ENCODE assay signal across 20 mouse cellular contexts in genomic region chr17:72179722-72180140, GRCm38 (mm10).
DNase-seq lines count a peak whose midpoint lies in the region; ATAC-seq and TF ChIP-seq lines count a peak whose summit lies in the region.
"Had no signal": no experiment of that assay in that cellular context is flagged by ENCODE, and none has a peak within 500 bp of the region (broad histone marks: within the 10 kb centered on the region; RNA-seq: fewer than 3 reads in every experiment).

No protein-coding gene starts in this region.

- 0 out of 2 replicates have a peak, but pooled peaks cover 3% of the 10 kb centered on the region for H3K4me1 ChIP-seq in hindbrain, embryonic 15.5 days (replicated peaks)
- peaks cover 8% of the 10 kb centered on the region for H3K4me1 ChIP-seq in hindbrain, embryonic 13.5 days (replicated peaks)
- peaks cover 11 to 62% of the 10 kb centered on the region in 2 experiments for H3K4me1 ChIP-seq in CH12.LX (ENCODE audit: control insufficient read depth in 1 of 2, insufficient read depth in 2 of 2)
- H3K4me1 ChIP-seq: embryonic facial prominence, embryonic 10.5 days; forebrain, embryonic 15.5 days had no signal

- TF ChIP-seq CTCF in CH12.LX (conservative IDR thresholded peaks at IDR 0.05 in 1 of 2, IDR thresholded peaks at IDR 0.05 in 1 of 2; ENCODE audit: low read depth in 2 of 2, low read length in 2 of 2) = no peak

- no peak overlapping the region for H3K4me2 ChIP-seq in hindbrain, embryonic 15.5 days
- no peak overlapping the region for H3K4me2 ChIP-seq in hindbrain, embryonic 13.5 days
- H3K4me2 ChIP-seq in CH12.LX (ENCODE audit: insufficient read depth, low read depth, poor library complexity, severe bottlenecking) = peak overlapping the region; percentile 78
- H3K4me2 ChIP-seq: forebrain, embryonic 15.5 days; hindbrain, embryonic 14.5 days had no signal

- TF ChIP-seq EP300 in CH12.LX (IDR thresholded peaks at IDR 0.05; ENCODE audit: low read length) = peak; percentile 90

- peaks cover 14% of the 10 kb centered on the region for H3K79me2 ChIP-seq in CH12.LX (replicated peaks; ENCODE audit: control insufficient read depth, extremely low read depth, insufficient read depth, poor library complexity, severe bottlenecking)

- H3K36me3 ChIP-seq in hindbrain, embryonic 15.5 days = no peaks in the 10 kb centered on the region
- no peaks in the 10 kb centered on the region for H3K36me3 ChIP-seq in hindbrain, embryonic 13.5 days
- H3K36me3 ChIP-seq in CH12.LX (replicated peaks in 1 of 2; ENCODE audit: control insufficient read depth in 1 of 2, insufficient read depth in 1 of 2, low read length in 1 of 2) = peaks cover 0 to 2% of the 10 kb centered on the region in 2 experiments
- H3K36me3 ChIP-seq: embryonic facial prominence, embryonic 10.5 days; forebrain, embryonic 15.5 days; heart, embryonic 10.5 days had no signal

- no peak; the same call in none of the 2 replicates for TF ChIP-seq POLR2A in CH12.LX (IDR thresholded peaks at IDR 0.05; ENCODE audit: low read depth, low read length)

- dilution Hi-C loops in CH12.LX (cut with MboI; ENCODE audit: extremely low pct_ligation_motif_present, extremely low pct_unique_long_range_greater_than_20kb, low sequenced_read_pairs) = no loop called here

- no peak overlapping the region for H3K4me3 ChIP-seq in hindbrain, embryonic 15.5 days
- no peak overlapping the region for H3K4me3 ChIP-seq in hindbrain, embryonic 13.5 days
- peak overlapping the region; percentile 62 to 73 (median 65) for H3K4me3 ChIP-seq in CH12.LX (replicated peaks in 1 of 3; ENCODE audit: low read depth in 2 of 3, low read length in 2 of 3, poor library complexity in 1 of 3)
- H3K4me3 ChIP-seq: embryonic facial prominence, embryonic 10.5 days; forebrain, embryonic 15.5 days; heart, embryonic 10.5 days had no signal

- peak; percentile 98 for DNase-seq in CH12.LX (ENCODE audit: extremely low read depth)
- DNase-seq in natural killer cell, adult 2 months (ENCODE audit: low spot score in 2 of 2) = peak; percentile 1 to 3
- no peak for DNase-seq in gastrocnemius, postnatal 10 days
- DNase-seq in adrenal gland, postnatal 36 days = no peak
- no peak for DNase-seq in urinary bladder, postnatal 10 days (ENCODE audit: low spot score)
- DNase-seq: adrenal gland, adult 8-10 months; cerebellum, adult 11 months; cerebellum, adult 8-10 months; cerebellum, postnatal 14 days; heart, postnatal 10 days; heart, postnatal 4 days; kidney, adult 2 months had no signal

- H3K27ac ChIP-seq in hindbrain, embryonic 15.5 days (replicated peaks) = no peak overlapping the region
- H3K27ac ChIP-seq in hindbrain, embryonic 13.5 days = no peak overlapping the region
- H3K27ac ChIP-seq in CH12.LX (ENCODE audit: insufficient read depth, low read depth) = peak overlapping the region; percentile 97
- H3K27ac ChIP-seq: embryonic facial prominence, embryonic 10.5 days; forebrain, embryonic 15.5 days; heart, embryonic 10.5 days; hindbrain, embryonic 14.5 days had no signal

- H3K27me3 ChIP-seq in hindbrain, embryonic 15.5 days = no peaks in the 10 kb centered on the region
- no peaks in the 10 kb centered on the region for H3K27me3 ChIP-seq in hindbrain, embryonic 13.5 days
- no peaks in the 10 kb centered on the region for H3K27me3 ChIP-seq in CH12.LX (replicated peaks)
- H3K27me3 ChIP-seq: forebrain, embryonic 15.5 days had no signal

- WGBS in hindbrain, embryonic 15.5 days = 89% methylated on average over 14 of the region's 14 CpGs
- WGBS in hindbrain, embryonic 13.5 days = 90% methylated on average over 14 of the region's 14 CpGs

- peak; percentile 9 for TF ChIP-seq RAD21 in CH12.LX (IDR thresholded peaks at IDR 0.05; ENCODE audit: low read depth, low read length)

- ATAC-seq in hindbrain, embryonic 15.5 days (ENCODE audit: low FRiP score, low read depth) = peak; percentile 45; the same call in 1 of the 2 replicates
- no peak for ATAC-seq in hindbrain, embryonic 13.5 days (ENCODE audit: low FRiP score)
- peak; percentile 54 for ATAC-seq in megakaryocyte, adult 5-6 weeks (ENCODE audit: poor library complexity, severe bottlenecking)
- ATAC-seq: forebrain, embryonic 15.5 days; intestine, embryonic 16.5 days had no signal

- in situ Hi-C loops in CH12.LX (cut with MboI; ENCODE audit: low pct_ligation_motif_present, low pct_unique_long_range_greater_than_20kb, low sequenced_read_pairs) = no loop called here

- no peaks in the 10 kb centered on the region for H3K9me3 ChIP-seq in hindbrain, embryonic 15.5 days
- no peaks in the 10 kb centered on the region for H3K9me3 ChIP-seq in hindbrain, embryonic 13.5 days
- H3K9me3 ChIP-seq in CH12.LX (replicated peaks; ENCODE audit: low read length) = no peaks in the 10 kb centered on the region
- H3K9me3 ChIP-seq: embryonic facial prominence, embryonic 10.5 days; forebrain, embryonic 15.5 days; heart, embryonic 10.5 days had no signal

- H3K9ac ChIP-seq in hindbrain, embryonic 15.5 days = no peak overlapping the region
- H3K9ac ChIP-seq in hindbrain, embryonic 13.5 days = no peak overlapping the region
- H3K9ac ChIP-seq in CH12.LX (ENCODE audit: insufficient read depth, low read depth) = peak overlapping the region; percentile 85
- H3K9ac ChIP-seq: forebrain, embryonic 15.5 days; hindbrain, embryonic 14.5 days had no signal

TF ChIP-seq in CH12.LX, 34 proteins besides CTCF, POLR2A, EP300 and RAD21:
- TF ChIP-seq ELF1 (IDR thresholded peaks at IDR 0.05; ENCODE audit: low read depth, low read length) (peak; percentile 82), SIN3A (IDR thresholded peaks at IDR 0.05; ENCODE audit: low read length) (peak; percentile 35), CHD1 (IDR thresholded peaks at IDR 0.05; ENCODE audit: low read depth, low read length) (peak; percentile 100), UBTF (IDR thresholded peaks at IDR 0.05; ENCODE audit: low read depth, low read length) (no peak), MAFK (IDR thresholded peaks at IDR 0.05; ENCODE audit: insufficient replicate concordance, low read length) (peak; percentile 70; the same call in 1 of the 2 replicates), SMC3 (IDR thresholded peaks at IDR 0.05; ENCODE audit: low read depth, low read length) (peak; percentile 11; the same call in 1 of the 2 replicates), JUND (conservative IDR thresholded peaks at IDR 0.05; ENCODE audit: low read depth, low read length) (no peak), TCF12 (IDR thresholded peaks at IDR 0.05; ENCODE audit: low read depth, low read length) (peak; percentile 95), USF2 (conservative IDR thresholded peaks at IDR 0.05; ENCODE audit: low read depth, low read length) (no peak), ZMIZ1 (IDR thresholded peaks at IDR 0.05; ENCODE audit: low read depth, low read length) (no peak), RCOR1 (conservative IDR thresholded peaks at IDR 0.05; ENCODE audit: low read depth, low read length) (peak; percentile 80), JUN (IDR thresholded peaks at IDR 0.05; ENCODE audit: insufficient read depth, low read depth, low read length) (peak; percentile 16; the same call in 1 of the 2 replicates), ETS1 (conservative IDR thresholded peaks at IDR 0.05; ENCODE audit: low read depth, low read length) (peak; percentile 88), CHD2 (IDR thresholded peaks at IDR 0.05; ENCODE audit: low read length) (peak; percentile 89; the same call in 1 of the 2 replicates), KAT2A (IDR thresholded peaks at IDR 0.05; ENCODE audit: insufficient replicate concordance, low read length) (no peak), MAZ (IDR thresholded peaks at IDR 0.05; ENCODE audit: low read depth, low read length) (0 out of 2 replicates have a peak, but pooled peaks have one; percentile 58), NELFE (IDR thresholded peaks at IDR 0.05; ENCODE audit: low read depth, low read length) (peak; percentile 59; the same call in 1 of the 2 replicates), ZNF384 (IDR thresholded peaks at IDR 0.05; ENCODE audit: low read depth, low read length) (no peak), PAX5 (IDR thresholded peaks at IDR 0.05; ENCODE audit: low read length) (no peak), NRF1 (IDR thresholded peaks at IDR 0.05; ENCODE audit: low read depth, low read length) (peak; percentile 57; the same call in 1 of the 2 replicates), TBP (conservative IDR thresholded peaks at IDR 0.05; ENCODE audit: low read depth, low read length) (peak; percentile 76), IRF4 (IDR thresholded peaks at IDR 0.05; ENCODE audit: low read depth, low read length) (peak; percentile 86), MEF2A (IDR thresholded peaks at IDR 0.05; ENCODE audit: borderline replicate concordance, low read depth, low read length) (peak; percentile 88; the same call in 1 of the 2 replicates), MAX (IDR thresholded peaks at IDR 0.05; ENCODE audit: low read length) (peak; percentile 85), MYC (IDR thresholded peaks at IDR 0.05; ENCODE audit: low read depth, low read length) (peak; percentile 86), BHLHE40 (IDR thresholded peaks at IDR 0.05; ENCODE audit: low read depth, low read length) (peak; percentile 98), MXI1 (IDR thresholded peaks at IDR 0.05; ENCODE audit: low read depth, low read length) (peak; percentile 84)

Comparison
In these comparisons a context has a peak if more than half of its experiments do, and no peak if none do; other contexts are left out.
1. H3K4me3 ChIP-seq: peak in CH12.LX (3 of 3); none in hindbrain, embryonic 15.5 days (single experiment) and hindbrain, embryonic 13.5 days (single experiment).
2. DNase-seq: peak in CH12.LX (single experiment) and natural killer cell, adult 2 months (2 of 2); none in gastrocnemius, postnatal 10 days (single experiment), adrenal gland, postnatal 36 days (0 of 2) and urinary bladder, postnatal 10 days (single experiment).